Mouse (Mus musculus) CD4-positive, CD25-positive, alpha-beta regulatory T cell, adult 4 months (primary cell): ENCODE results near the gene Lag3. TPM values are rescaled to one million over a fixed set of nuclear protein-coding genes. Genes with fewer than 3 reads are reported as not detected.

Experiments used
- ATAC-seq: one replicate; pipeline ENCODE4 v1.8.0; 2017
- polyA plus RNA-seq, 2 experiments: library from polyadenylated mRNA; unstranded; fragments of 100-300 nt; shearing (Covaris generic); gene quantifications; one replicate each; pipeline ENCODE4 v1.2.1; 2017

Gene Lag3
- 10 to 100 TPM; 19.0 to 29.0 TPM for polyA plus RNA-seq

GRCm38 (mm10) chr6:124911533-124912218 lies at the start of gene Lag3:
TSS of gene Lag3 (minus strand) at chr6:124911705.
- ATAC-seq, result peak; percentile 25

- no peak for ATAC-seq
These were observed 49.5 kb upstream of the Lag3 start for GRCm38 (mm10) chr6:124961021-124961420.

GRCm38 (mm10) chr6:124959960-124960359 lies 48.5 kb upstream of the Lag3 start:
- ATAC-seq, result no peak

GRCm38 (mm10) chr6:124958127-124958526 lies 46.6 kb upstream of the Lag3 start:
- ATAC-seq, result no peak

- ATAC-seq, result no peak
These were observed 43.7 kb upstream of the Lag3 start for GRCm38 (mm10) chr6:124955212-124955611.

- no peak for ATAC-seq
These were observed 42.6 kb upstream of the Lag3 start for GRCm38 (mm10) chr6:124953991-124954715.

GRCm38 (mm10) chr6:124943526-124943925 lies 32.0 kb upstream of the Lag3 start:
- no peak for ATAC-seq

- no peak for ATAC-seq
These were observed 30.2 kb upstream of the Lag3 start for GRCm38 (mm10) chr6:124941679-124942078.

GRCm38 (mm10) chr6:124938554-124938953 lies 27.0 kb upstream of the Lag3 start:
- ATAC-seq, result no peak

- ATAC-seq, result no peak
These were observed 26.0 kb upstream of the Lag3 start for GRCm38 (mm10) chr6:124937493-124937892.

- no peak for ATAC-seq
These were observed 25.2 kb upstream of the Lag3 start for GRCm38 (mm10) chr6:124936681-124937080.

GRCm38 (mm10) chr6:124934670-124935069 lies 23.2 kb upstream of the Lag3 start:
- no peak for ATAC-seq

- no peak for ATAC-seq
These were observed 21.6 kb upstream of the Lag3 start for GRCm38 (mm10) chr6:124933127-124933526.

GRCm38 (mm10) chr6:124932314-124932695 lies 20.8 kb upstream of the Lag3 start:
- ATAC-seq, result no peak

GRCm38 (mm10) chr6:124931525-124932313 lies 20.2 kb upstream of the Lag3 start:
- no peak for ATAC-seq

- peak; percentile 82 for ATAC-seq
These were observed 19.4 kb upstream of the Lag3 start, which contains the start of gene Mlf2 for GRCm38 (mm10) chr6:124930754-124931524. TSS of gene Mlf2 (plus strand) at chr6:124931386.

GRCm38 (mm10) chr6:124930231-124930630 lies 18.7 kb upstream of the Lag3 start:
- ATAC-seq, result peak; percentile 4

GRCm38 (mm10) chr6:124925941-124926340 lies 14.4 kb upstream of the Lag3 start:
- ATAC-seq, result no peak

GRCm38 (mm10) chr6:124925173-124925793 lies 13.8 kb upstream of the Lag3 start:
- ATAC-seq, result no peak

GRCm38 (mm10) chr6:124921539-124921938 lies 10.0 kb upstream of the Lag3 start:
- ATAC-seq, result no peak

GRCm38 (mm10) chr6:124920318-124921085 lies 9.0 kb upstream of the Lag3 start:
- ATAC-seq, result no peak
